Mouse (Mus musculus): ENCODE results near the gene Polr2m.
A peak's percentile ranks its signal among the peaks of the same experiment; 100 is the strongest.
"Not testable (repeated sequence)": the region's sequence is repeated elsewhere in the genome, so short reads cannot be mapped to it uniquely, and the experiment has no call there.

The Polr2m gene

DNA sequence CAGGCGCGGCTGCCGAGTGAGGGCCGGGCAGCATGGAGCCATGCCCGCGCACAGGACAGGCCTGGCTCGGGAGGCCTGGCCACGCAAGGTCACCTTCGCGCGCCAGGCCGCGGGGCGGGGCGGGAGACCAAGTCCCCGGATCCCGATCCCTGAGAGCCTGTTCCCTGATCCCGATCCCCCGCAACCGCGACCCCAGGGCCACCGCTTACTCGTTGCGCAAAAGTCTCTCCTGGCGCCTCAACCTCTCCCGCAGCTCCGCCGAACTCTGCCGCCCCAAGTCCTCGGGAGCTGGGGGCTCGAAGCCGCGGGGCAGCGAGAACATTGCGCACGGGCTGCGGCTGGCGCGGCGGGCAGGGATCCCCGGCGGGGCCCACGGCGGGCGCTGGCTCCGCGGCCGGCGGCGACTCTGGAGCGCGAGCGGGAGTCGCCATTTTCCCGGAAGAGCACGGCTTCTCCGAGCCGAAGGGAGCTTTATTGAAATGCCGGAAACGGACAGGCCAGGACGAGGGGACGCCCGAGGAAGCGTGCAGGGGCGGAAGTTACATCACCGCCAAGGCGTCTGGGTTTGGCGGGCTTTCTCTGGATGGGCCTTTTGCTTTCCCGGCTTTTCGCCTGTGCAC lies at the start of gene Polr2m:
Gene Polr2m, minus strand, starts transcription at position 461 of the 620 bp plus-strand sequence.
- DNase-seq (ENCODE audit: low read depth, low spot score): peak; percentile 98

DNA sequence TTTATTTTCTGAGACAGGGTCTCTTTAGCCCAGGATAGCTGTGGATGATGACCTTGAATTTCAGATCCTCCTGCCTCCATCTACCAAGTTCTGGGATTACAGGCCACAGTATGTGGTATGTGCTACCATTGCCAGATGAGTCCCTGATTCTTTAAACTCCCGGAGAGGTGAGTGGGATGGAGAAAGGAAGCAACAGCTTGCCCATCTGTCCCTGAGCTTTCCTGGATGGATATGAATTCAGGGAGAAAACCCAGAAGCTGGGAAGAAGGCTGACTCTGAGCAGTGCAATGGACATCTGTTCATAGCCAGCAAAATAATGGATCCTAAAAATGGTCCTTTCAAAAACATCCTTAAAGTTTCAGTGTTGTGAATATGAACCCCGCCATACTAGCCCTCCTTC lies 49.3 kb upstream of the Polr2m start:
- DNase-seq (ENCODE audit: low read depth, low spot score): peak; percentile 79

DNA sequence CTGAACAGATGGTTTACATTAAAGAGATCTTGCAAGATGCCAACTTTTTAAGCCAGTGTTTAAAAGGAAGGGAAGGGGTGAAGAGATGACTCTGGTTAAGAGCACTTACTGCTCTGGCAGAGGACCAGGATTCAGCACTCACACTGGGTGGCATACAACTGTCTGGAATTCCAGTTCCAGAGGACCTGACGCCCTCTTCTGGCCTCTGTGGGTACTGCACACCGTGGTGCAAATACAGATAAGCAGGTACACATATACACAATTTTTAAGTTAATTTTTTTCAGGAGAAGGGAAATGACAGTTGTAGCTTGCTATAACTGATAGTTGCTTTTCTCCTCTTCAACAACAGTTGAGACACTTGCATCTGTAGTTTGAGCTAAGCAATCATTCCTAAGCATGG lies 44.2 kb upstream of the Polr2m start:
- no peak for DNase-seq (ENCODE audit: low read depth, low spot score)

DNA sequence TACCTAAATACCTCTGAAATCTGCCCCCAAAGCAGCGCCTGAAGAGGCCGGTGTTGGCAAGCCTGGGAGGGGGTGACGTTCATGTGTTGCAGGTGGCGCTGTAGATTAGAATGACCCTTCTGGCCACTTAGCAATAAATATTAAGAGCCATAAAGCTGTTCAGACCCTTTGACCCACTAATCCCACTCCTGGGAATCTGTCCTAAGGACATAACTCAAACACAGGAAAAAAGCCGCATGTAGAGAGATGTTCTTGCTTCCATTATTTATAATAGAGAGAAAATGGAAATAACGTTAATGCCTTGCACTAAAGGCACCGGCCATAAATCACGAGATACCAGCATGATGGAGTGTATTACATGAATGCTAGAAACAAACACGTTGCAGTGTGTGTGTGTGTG lies 41.7 kb upstream of the Polr2m start:
- no peak for DNase-seq (ENCODE audit: low read depth, low spot score)

DNA sequence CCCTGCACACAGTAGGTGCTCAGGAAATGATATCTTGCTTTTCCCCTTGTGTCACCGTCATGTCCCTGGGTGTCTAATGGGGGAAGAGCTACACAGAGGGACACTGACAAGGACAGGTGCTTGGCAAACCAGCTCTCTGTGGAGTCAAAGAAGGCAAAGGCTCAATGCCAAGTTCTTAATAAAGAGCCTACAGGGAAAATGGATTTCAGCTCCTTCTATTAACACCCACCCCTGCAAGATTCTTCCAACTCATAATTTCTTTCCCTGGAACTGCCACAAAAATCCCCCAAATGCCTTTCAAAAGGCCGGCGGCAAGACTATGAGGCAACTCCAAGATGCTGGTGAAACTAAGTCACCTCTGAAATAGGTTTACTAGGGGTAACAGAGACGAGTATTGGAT lies 38.2 kb upstream of the Polr2m start:
- no peak for DNase-seq (ENCODE audit: low read depth, low spot score)

DNA sequence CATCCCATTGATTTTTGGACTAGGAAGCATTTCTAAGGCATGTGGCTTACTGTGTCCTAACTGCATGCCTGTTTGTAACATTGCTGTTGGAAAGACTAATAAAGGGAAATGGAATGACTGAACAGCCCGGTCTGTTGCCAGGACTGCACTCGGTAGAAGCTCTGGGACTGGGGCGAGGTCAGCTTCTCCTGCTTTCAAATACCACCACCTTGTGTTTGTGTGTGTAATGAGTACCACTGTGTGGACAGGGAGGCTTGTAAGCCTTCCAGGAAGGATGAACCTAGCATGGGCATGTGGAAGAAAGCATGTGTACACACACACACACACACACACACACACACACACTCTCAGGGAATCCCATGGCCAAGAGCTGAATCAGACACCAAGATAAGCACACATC lies 34.1 kb upstream of the Polr2m start:
- no peak for DNase-seq (ENCODE audit: low read depth, low spot score)

DNA sequence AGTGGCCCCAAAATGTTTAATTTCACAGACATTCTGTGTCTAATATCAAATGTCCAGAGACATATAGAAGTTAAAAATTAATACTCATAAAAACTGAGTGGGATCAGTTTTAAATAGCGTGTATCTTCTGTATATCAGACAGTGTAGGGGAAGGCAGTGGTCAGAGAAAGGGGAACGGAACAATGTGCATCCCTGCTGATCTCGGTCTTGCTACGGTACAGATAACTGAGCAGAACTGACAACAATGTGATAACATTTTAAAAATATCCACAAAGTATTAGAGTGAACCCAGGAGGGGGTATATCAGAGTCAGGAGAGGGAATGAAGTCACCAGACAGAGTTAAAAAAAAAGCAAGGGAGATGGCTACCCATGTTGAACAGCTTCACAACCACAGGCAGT lies 31.8 kb upstream of the Polr2m start:
- DNase-seq (ENCODE audit: low read depth, low spot score): no peak

DNA sequence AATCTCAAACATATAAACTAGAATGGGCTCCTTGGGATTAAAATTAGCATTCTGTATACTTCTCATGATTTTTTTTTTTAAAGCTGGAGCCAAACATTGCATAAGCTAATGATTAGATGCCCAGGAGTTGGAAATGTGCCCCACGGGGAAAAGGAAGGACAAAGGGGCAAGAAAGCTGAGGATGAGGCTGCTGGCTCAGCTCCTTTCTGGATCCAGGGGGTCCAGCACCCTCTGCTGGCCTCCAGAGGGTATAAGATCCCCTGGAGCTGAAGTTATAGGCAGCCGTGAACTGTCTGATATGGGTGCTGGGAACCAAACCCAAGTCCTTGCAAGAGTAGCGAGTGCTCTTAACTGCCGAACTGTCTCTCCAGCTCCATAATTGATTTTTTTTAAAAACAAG lies 30.1 kb upstream of the Polr2m start:
- no peak for DNase-seq (ENCODE audit: low read depth, low spot score)

DNA sequence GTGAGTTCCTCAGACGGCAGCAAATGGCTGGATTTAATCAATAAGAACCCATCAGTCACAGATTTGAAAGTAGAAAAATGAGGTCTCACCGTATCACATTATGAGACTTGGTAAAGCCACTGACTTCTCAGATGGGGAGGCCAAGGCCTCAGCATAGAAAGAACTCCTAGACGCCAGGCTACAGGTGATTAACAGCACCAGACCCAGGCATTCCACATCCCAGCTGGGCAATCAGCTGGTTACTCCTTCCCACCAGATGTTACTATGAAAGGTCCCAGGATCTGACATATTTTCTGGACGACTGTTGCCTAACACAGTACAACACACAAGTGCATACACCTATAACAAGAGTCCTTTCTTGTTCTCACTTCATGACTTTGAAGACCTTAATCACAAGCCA lies 27.8 kb upstream of the Polr2m start:
- DNase-seq (ENCODE audit: low read depth, low spot score): no peak

DNA sequence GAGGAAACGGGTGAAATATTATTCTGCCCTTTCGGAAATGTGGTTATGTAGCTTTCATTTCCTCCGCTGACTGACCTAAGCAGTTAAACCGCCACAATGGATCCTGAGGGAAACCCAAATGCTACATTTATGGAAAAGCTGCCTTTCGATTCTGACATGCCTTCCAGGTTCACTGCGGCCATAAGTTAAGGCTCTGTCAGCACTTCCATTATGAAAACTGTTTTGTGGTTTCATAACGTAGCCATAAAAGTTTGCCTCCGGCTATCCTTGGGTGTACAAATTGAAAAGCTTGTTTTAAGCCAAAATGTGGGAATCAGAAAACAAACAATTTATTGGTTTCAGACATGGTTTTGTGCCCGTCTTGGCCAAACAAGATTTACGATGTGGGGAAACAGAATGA lies 27.2 kb upstream of the Polr2m start:
- DNase-seq (ENCODE audit: low read depth, low spot score): no peak

DNA sequence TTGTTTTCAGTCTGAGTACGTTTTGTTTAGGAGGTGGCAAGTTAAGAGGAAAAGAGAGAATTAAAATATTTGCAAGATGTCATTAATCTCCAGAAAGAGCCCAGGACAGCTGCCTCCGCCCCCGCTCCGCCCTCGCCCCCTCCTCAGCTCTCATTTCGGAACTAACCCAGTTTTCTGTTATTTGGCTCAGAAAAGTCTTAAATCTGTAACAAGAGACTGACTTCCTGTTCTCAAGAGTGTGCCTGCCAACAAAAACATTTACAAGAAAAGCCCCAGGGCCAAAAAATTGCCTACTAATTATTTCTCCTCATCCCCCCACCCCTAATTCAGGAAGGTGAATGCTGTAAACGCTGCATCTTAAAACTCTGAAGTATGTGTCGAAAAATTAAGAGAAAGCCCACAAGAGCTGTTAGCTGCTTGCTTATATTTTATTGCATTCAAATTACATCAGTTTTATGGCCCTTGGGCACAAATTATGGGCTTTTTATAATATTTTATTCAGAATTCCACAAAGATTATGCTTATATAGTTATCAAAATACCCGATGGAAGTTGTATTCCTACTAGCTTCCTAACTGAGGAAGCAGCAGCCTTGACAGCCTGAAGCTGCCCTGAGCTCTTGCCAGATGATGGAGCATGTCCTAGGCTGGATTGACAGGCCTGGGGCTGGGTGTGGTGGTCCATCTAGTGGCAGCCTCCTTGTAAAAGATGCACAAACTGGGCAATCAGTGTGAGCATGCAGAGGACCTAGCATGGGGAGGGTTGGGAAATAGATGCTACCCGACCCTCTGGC lies 12.9 kb upstream of the Polr2m start:
- peak; percentile 10 for DNase-seq (ENCODE audit: low read depth, low spot score)

DNA sequence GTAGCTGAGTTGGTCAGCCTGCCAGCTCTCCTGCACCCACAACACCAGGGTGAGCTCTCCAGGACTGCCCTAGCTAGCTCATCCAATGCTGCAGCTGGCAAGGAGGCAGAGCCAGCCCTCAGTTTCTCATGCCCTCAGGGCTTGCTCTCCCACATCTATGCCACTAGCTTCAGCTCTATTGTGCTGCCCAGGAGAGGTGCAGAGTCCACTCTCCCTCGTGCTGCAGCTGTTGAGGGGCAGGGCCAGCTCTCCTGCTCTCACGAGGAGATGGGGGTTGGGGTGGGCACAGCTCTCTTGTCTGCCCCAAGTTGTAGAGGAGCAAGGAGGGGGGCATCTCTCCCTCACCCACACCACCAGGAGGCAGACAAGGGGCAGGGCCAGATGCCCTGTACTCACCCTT lies 10.9 kb upstream of the Polr2m start:
- DNase-seq (ENCODE audit: low read depth, low spot score): no peak

DNA sequence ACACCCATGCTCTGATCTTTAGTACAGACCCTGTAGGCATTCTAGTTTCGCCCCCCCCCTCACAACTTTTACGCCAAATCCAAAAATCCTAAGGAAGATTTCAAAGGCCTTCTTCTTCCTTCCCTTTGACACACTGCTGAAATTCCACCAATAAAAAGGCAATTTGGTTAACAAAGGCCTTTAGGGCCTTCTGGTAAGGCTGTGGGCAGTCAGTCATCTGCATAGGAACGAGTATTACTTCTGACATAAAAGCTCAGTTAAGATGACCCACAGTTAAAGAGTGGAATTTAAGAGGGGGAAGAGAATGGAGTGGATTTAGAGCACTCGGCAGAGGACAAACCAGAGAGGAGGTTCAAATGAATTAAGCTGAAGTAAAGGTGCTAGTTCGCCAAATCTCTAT lies 8.0 kb upstream of the Polr2m start:
- no peak for DNase-seq (ENCODE audit: low read depth, low spot score)

DNA sequence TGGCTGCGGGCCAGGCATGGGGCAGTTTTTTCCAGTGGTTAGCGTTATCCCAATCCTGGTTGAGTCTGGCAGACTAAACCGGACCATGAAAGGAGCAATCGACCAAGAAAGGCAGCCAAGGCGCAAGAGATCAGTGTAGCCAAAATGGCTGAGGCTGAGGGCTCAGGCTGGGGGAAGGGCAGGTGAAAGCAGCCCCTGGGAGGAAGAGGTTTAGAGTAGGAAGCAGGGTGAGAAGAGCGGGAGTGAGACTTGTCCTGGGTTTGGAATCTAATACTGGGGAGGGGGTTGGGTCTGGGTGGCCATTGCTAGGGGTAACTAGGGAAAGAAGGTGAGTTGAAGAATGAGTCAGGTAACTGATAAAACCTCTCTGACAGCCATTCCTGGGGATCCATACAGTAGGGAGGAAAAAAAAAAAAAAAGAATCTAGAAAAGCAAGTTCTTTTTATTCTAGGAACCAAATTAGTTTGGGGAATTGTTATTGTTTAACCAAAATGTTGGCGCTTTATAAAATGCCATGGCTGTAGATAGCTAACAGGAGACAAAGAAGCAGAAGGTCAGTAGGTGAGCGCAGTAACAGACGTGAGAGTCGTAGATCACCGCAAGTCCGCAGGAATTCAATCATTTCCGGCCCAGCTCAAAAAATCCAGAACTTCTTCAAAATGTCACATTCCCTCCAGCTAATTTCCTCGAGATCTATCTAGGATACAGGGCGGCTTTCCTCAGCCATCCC lies 6.7 kb upstream of the Polr2m start:
- DNase-seq (ENCODE audit: low read depth, low spot score): no peak

DNA sequence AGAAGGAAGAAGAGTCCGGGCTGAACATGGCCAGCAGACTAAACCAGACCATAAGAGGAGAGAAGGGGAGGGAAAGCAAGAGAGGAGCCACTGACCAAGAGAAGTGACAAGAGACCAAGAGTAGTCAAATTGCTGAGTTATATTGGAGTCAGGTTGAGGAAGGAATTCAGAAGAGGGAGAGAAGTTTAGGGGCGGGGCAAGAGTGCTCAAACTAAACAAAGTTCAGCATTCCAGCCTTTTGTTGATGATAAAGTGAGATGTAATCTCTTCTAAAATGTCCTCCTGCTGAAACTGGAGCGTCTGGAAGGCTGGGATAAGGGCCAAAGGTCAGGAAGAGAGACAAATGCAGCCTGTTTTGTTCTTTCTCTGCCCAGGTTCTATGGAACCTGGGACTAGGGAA lies 4.3 kb upstream of the Polr2m start:
- DNase-seq (ENCODE audit: low read depth, low spot score): no peak

DNA sequence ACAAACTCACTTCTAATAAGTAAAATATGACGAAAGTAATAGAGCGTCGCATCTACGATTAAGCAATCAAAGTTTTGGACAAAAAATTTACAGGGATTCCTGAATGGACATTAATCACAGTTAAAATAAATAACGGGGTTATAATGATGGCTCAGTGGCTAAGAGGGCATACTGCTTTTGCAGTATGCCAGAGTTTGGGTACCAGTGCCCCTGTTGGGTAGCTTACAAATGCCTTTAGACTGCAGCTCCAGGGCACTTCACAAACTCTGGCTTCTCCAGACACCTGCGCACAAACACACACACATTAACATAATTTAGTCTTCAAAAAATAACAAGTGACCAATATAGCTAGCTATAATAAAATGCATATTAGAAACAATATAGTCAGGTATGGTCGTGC lies 392 bp upstream of the Polr2m start:
- no peak for DNase-seq (ENCODE audit: low read depth, low spot score)

DNA sequence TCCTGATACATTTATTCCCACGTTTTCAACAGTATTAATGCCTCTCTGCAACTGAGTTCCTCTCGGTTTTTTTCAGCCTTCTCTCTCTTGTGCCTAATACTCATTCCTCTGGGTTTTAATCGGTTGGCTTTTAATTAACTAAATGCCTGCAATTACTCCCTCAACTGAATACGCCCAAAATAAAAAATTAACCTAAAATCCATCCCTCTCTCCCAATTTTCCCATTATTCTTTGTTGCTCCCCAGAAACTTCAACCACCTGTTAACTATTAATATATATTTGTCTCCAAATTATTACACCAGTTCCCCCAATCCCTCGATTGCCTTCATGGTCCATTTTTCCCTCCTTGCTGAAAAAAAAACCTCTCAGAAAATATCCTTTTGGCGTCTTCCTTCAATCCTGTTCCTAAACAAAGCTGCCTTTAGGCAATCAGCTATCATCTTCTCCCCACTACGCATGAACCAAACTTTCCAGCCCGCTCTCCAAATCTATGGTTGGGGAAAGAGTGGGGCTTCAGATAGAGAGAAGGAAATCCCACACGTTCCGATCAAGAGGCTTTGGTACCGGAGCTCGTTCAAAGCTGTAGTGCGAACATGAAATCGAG lies 762 bp downstream of the Polr2m start:
- no peak for DNase-seq (ENCODE audit: low read depth, low spot score)

DNA sequence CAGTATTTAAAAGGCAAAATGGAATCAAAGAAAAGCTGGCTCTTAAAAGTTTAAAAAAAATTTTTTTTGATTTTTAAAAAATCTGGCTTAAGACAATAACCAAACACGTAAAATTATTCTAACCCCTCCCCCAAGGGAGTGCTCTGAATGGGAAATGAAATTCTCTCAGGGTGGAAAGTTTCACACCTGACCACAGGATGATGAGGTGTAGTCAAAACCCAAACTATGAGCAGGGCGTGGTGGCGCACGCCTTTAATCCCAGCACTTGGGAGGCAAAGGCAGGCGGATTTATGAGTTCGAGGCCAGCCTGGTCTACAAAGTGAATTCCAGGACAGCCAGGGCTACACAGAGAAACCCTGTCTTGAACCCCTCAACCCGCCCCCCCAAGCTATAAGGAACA lies 1.9 kb downstream of the Polr2m start:
- DNase-seq (ENCODE audit: low read depth, low spot score): not testable (repeated sequence)

DNA sequence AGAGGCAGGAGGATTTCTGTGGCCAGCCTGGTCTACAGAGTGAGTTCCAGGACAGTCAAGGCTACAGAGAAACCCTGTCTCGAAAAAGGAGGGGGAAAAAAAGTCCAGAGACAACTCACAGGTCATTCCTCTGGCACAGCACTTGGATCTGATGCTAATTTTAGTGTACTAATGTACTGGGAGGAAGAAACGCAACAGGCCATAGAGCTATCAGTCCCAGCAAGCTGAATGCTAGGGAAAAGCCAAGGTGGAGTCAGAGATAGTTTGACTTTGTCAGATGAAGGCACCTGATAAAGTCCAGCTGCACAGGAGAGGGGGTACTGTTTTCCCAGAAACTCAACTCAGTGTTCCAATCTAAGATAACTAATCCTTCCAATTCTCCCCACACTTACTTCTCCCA lies 5.4 kb downstream of the Polr2m start:
- no peak for DNase-seq (ENCODE audit: low read depth, low spot score)

DNA sequence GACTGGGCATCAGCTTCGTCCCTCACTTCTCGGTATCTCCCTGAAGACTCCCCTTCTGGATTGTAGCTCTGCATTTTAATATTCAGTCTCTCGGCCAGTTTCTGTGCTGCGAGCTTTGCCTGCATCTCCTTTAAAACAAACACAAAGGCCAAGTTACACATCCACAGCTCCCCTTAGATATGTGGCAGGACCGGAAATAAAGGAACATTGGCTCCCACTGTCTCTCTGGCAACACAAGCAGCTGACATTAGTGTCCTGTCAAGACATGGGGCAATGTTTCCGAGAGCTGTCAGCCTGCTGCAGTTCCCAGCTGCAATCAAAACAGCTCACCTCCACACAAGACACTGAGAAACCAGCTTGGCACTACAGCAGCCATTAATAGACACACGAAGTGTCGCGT lies 6.3 kb downstream of the Polr2m start:
- DNase-seq (ENCODE audit: low read depth, low spot score): no peak

DNA sequence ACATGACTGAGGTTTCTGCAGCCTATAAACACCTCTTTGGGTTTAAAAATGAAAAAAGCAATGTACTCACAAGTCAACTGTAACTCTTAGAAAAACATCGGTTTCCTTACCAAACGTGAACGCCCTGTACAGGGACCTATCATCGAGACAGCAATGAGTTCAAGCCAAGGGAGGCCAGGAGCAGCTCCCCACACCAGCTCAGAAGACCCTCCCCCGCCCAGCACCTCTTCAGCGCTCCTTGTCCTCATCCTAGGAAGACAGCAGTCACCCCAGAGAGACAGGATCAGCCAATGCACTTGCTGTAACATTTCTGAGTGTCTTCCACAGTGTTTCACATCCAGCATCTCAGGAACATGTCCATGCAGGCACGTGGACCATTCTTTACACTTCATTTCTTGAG lies 7.1 kb downstream of the Polr2m start:
- no peak for DNase-seq (ENCODE audit: low read depth, low spot score)

DNA sequence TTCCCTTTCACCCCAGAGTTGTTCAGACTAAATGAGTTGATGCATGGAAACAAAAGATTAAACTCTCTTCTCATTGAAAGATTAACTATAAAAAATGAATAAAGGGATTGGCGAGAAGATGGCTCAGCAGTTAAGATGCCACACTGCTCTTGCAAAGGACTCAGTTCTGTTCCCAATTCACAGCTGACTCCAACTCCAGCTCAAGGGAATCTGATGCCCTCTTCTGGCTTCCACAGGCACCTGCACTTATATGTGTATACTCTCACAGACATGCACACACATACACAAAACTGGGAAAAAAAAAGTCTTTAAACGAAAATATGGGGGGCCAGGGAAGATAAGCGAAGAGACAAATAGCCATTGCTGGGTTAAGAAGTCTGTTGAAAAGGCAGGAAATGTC lies 9.1 kb downstream of the Polr2m start:
- DNase-seq (ENCODE audit: low read depth, low spot score): no peak

DNA sequence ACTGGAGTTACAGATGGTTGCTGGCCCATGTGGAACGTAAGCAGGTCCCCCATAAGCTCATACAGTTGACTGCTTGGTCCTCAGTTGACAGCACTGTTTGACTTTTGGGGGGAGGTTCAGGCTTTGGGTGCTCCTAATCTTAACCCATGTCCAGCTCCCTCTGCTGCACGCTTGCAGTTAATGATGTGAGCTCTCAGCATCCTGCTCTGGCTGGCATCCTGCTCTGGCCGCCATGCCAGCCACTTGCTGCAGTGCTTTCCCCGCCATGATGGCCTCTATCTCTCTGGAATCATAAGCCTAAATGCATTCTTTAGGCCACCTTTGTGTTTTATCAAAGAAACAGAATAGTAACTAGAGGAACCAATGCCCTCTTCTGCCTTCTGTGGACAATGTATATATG lies 10.2 kb downstream of the Polr2m start:
- no peak for DNase-seq (ENCODE audit: low read depth, low spot score)

Data from brain, adult 2 months (tissue).